Mouse (Mus musculus): ENCODE results near the gene Hmgb1. TPM values are rescaled to one million over a fixed set of nuclear protein-coding genes. Genes with fewer than 3 reads are reported as not detected.

Gene Hmgb1
- polyA plus RNA-seq, 1 experiment from 2014 or later: 2,020 TPM

- H3K4me1 ChIP-seq (replicated peaks; ENCODE audit: control insufficient read depth, insufficient read depth, low read length): no peaks in the 10 kb centered on the region
- no peak for ATAC-seq (replicated peaks; ENCODE audit: low FRiP score)
- WGBS: 76% methylated on average over 5 of the region's 5 CpGs
Measured at GRCm38 (mm10) chr5:149097841-149098240, 86.4 kb downstream of the Hmgb1 start.

GRCm38 (mm10) chr5:149096284-149096683 lies 88.0 kb downstream of the Hmgb1 start:
- no peaks in the 10 kb centered on the region for H3K27me3 ChIP-seq (ENCODE audit: control insufficient read depth, insufficient read depth, low read length)
- no peak overlapping the region for H3K4me2 ChIP-seq (ENCODE audit: low read depth, low read length, severe bottlenecking)
- no peak overlapping the region for H3K4me3 ChIP-seq (ENCODE audit: low read depth, low read length)
- 83% methylated on average over 11 of the region's 11 CpGs for WGBS
- no peak overlapping the region for H3K27ac ChIP-seq (ENCODE audit: low read depth, low read length)
- H3K9ac ChIP-seq (ENCODE audit: low read length): no peak overlapping the region
- H3K36me3 ChIP-seq (ENCODE audit: control insufficient read depth, insufficient read depth, low read length): no peaks in the 10 kb centered on the region
- no peaks in the 10 kb centered on the region for H3K4me1 ChIP-seq (replicated peaks; ENCODE audit: control insufficient read depth, insufficient read depth, low read length)
- no peak for ATAC-seq (replicated peaks; ENCODE audit: low FRiP score)
- no peak for DNase-seq (ENCODE audit: low spot score)
- no peaks in the 10 kb centered on the region for H3K9me3 ChIP-seq (ENCODE audit: control insufficient read depth, low read length)

More at GRCm38 (mm10) chr5:149097841-149098240, 86.4 kb downstream of the Hmgb1 start:
- Histone ChIP-seq H3K4me3 (ENCODE audit: low read depth, low read length) (no peak overlapping the region), H3K9me3 (ENCODE audit: control insufficient read depth, low read length) (no peaks in the 10 kb centered on the region), H3K4me2 (ENCODE audit: low read depth, low read length, severe bottlenecking) (no peak overlapping the region), H3K9ac (ENCODE audit: low read length) (no peak overlapping the region), H3K27me3 (ENCODE audit: control insufficient read depth, insufficient read depth, low read length) (no peaks in the 10 kb centered on the region), H3K27ac (ENCODE audit: low read depth, low read length) (no peak overlapping the region), H3K36me3 (ENCODE audit: control insufficient read depth, insufficient read depth, low read length) (no peaks in the 10 kb centered on the region)
- DNase-seq (ENCODE audit: low spot score): no peak

GRCm38 (mm10) chr5:149092926-149093325 lies 91.4 kb downstream of the Hmgb1 start:
- Histone ChIP-seq H3K4me3 (ENCODE audit: low read depth, low read length) (no peak overlapping the region), H3K27ac (ENCODE audit: low read depth, low read length) (no peak overlapping the region), H3K4me1 (replicated peaks; ENCODE audit: control insufficient read depth, insufficient read depth, low read length) (no peaks in the 10 kb centered on the region), H3K9me3 (ENCODE audit: control insufficient read depth, low read length) (no peaks in the 10 kb centered on the region), H3K9ac (ENCODE audit: low read length) (no peak overlapping the region), H3K36me3 (ENCODE audit: control insufficient read depth, insufficient read depth, low read length) (no peaks in the 10 kb centered on the region), H3K4me2 (ENCODE audit: low read depth, low read length, severe bottlenecking) (no peak overlapping the region), H3K27me3 (ENCODE audit: control insufficient read depth, insufficient read depth, low read length) (no peaks in the 10 kb centered on the region)
- WGBS: 88% methylated on average over 5 of the region's 5 CpGs
- ATAC-seq (replicated peaks; ENCODE audit: low FRiP score): no peak
- no peak for DNase-seq (ENCODE audit: low spot score)

- Histone ChIP-seq H3K4me2 (ENCODE audit: low read depth, low read length, severe bottlenecking) (no peak overlapping the region), H3K4me3 (ENCODE audit: low read depth, low read length) (no peak overlapping the region), H3K9ac (ENCODE audit: low read length) (no peak overlapping the region), H3K9me3 (ENCODE audit: control insufficient read depth, low read length) (no peaks in the 10 kb centered on the region), H3K36me3 (ENCODE audit: control insufficient read depth, insufficient read depth, low read length) (no peaks in the 10 kb centered on the region), H3K27me3 (ENCODE audit: control insufficient read depth, insufficient read depth, low read length) (no peaks in the 10 kb centered on the region), H3K27ac (ENCODE audit: low read depth, low read length) (no peak overlapping the region), H3K4me1 (replicated peaks; ENCODE audit: control insufficient read depth, insufficient read depth, low read length) (no peaks in the 10 kb centered on the region)
- DNase-seq (ENCODE audit: low spot score): no peak
- ATAC-seq (replicated peaks; ENCODE audit: low FRiP score): no peak
- 88% methylated on average over 4 of the region's 4 CpGs for WGBS
Measured at GRCm38 (mm10) chr5:149092526-149092925, 91.8 kb downstream of the Hmgb1 start.

GRCm38 (mm10) chr5:149091256-149091655 lies 93.0 kb downstream of the Hmgb1 start:
- Histone ChIP-seq H3K27ac (ENCODE audit: low read depth, low read length) (no peak overlapping the region), H3K4me1 (replicated peaks; ENCODE audit: control insufficient read depth, insufficient read depth, low read length) (no peaks in the 10 kb centered on the region), H3K4me3 (ENCODE audit: low read depth, low read length) (no peak overlapping the region), H3K36me3 (ENCODE audit: control insufficient read depth, insufficient read depth, low read length) (no peaks in the 10 kb centered on the region), H3K9me3 (ENCODE audit: control insufficient read depth, low read length) (no peaks in the 10 kb centered on the region), H3K9ac (ENCODE audit: low read length) (no peak overlapping the region), H3K4me2 (ENCODE audit: low read depth, low read length, severe bottlenecking) (no peak overlapping the region), H3K27me3 (ENCODE audit: control insufficient read depth, insufficient read depth, low read length) (no peaks in the 10 kb centered on the region)
- no peak for DNase-seq (ENCODE audit: low spot score)
- WGBS: 92% methylated on average over 14 of the region's 14 CpGs
- ATAC-seq (replicated peaks; ENCODE audit: low FRiP score): no peak

- Histone ChIP-seq H3K4me1 (replicated peaks; ENCODE audit: control insufficient read depth, insufficient read depth, low read length) (no peaks in the 10 kb centered on the region), H3K9me3 (ENCODE audit: control insufficient read depth, low read length) (no peaks in the 10 kb centered on the region), H3K36me3 (ENCODE audit: control insufficient read depth, insufficient read depth, low read length) (no peaks in the 10 kb centered on the region), H3K4me3 (ENCODE audit: low read depth, low read length) (no peak overlapping the region), H3K9ac (ENCODE audit: low read length) (no peak overlapping the region), H3K27ac (ENCODE audit: low read depth, low read length) (no peak overlapping the region), H3K27me3 (ENCODE audit: control insufficient read depth, insufficient read depth, low read length) (no peaks in the 10 kb centered on the region), H3K4me2 (ENCODE audit: low read depth, low read length, severe bottlenecking) (no peak overlapping the region)
- DNase-seq (ENCODE audit: low spot score): no peak
- WGBS: 84% methylated on average over 2 of the region's 2 CpGs
- no peak for ATAC-seq (replicated peaks; ENCODE audit: low FRiP score)
Measured at GRCm38 (mm10) chr5:149089860-149090259, 94.4 kb downstream of the Hmgb1 start.

GRCm38 (mm10) chr5:149089456-149089855 lies 94.8 kb downstream of the Hmgb1 start:
- Histone ChIP-seq H3K4me1 (replicated peaks; ENCODE audit: control insufficient read depth, insufficient read depth, low read length) (no peaks in the 10 kb centered on the region), H3K27ac (ENCODE audit: low read depth, low read length) (no peak overlapping the region), H3K27me3 (ENCODE audit: control insufficient read depth, insufficient read depth, low read length) (no peaks in the 10 kb centered on the region), H3K4me2 (ENCODE audit: low read depth, low read length, severe bottlenecking) (no peak overlapping the region), H3K4me3 (ENCODE audit: low read depth, low read length) (no peak overlapping the region), H3K36me3 (ENCODE audit: control insufficient read depth, insufficient read depth, low read length) (no peaks in the 10 kb centered on the region), H3K9ac (ENCODE audit: low read length) (no peak overlapping the region), H3K9me3 (ENCODE audit: control insufficient read depth, low read length) (no peaks in the 10 kb centered on the region)
- ATAC-seq (replicated peaks; ENCODE audit: low FRiP score) (no peak), DNase-seq (ENCODE audit: low spot score) (no peak)
- WGBS: 92% methylated on average over 5 of the region's 5 CpGs

GRCm38 (mm10) chr5:149088891-149089290 lies 95.4 kb downstream of the Hmgb1 start:
- Histone ChIP-seq H3K9me3 (ENCODE audit: control insufficient read depth, low read length) (no peaks in the 10 kb centered on the region), H3K9ac (ENCODE audit: low read length) (no peak overlapping the region), H3K4me3 (ENCODE audit: low read depth, low read length) (no peak overlapping the region), H3K4me1 (replicated peaks; ENCODE audit: control insufficient read depth, insufficient read depth, low read length) (no peaks in the 10 kb centered on the region), H3K27me3 (ENCODE audit: control insufficient read depth, insufficient read depth, low read length) (no peaks in the 10 kb centered on the region), H3K27ac (ENCODE audit: low read depth, low read length) (no peak overlapping the region), H3K36me3 (ENCODE audit: control insufficient read depth, insufficient read depth, low read length) (no peaks in the 10 kb centered on the region), H3K4me2 (ENCODE audit: low read depth, low read length, severe bottlenecking) (no peak overlapping the region)
- DNase-seq (ENCODE audit: low spot score) (no peak), ATAC-seq (replicated peaks; ENCODE audit: low FRiP score) (no peak)
- 89% methylated on average over 6 of the region's 6 CpGs for WGBS

GRCm38 (mm10) chr5:149088149-149088548 lies 96.1 kb downstream of the Hmgb1 start:
- H3K27ac ChIP-seq (ENCODE audit: low read depth, low read length): no peak overlapping the region
- no peak for ATAC-seq (replicated peaks; ENCODE audit: low FRiP score)
- H3K9me3 ChIP-seq (ENCODE audit: control insufficient read depth, low read length): no peaks in the 10 kb centered on the region
- no peak overlapping the region for H3K4me3 ChIP-seq (ENCODE audit: low read depth, low read length)
- 72% methylated on average over 3 of the region's 3 CpGs for WGBS
- no peaks in the 10 kb centered on the region for H3K27me3 ChIP-seq (ENCODE audit: control insufficient read depth, insufficient read depth, low read length)
- H3K36me3 ChIP-seq (ENCODE audit: control insufficient read depth, insufficient read depth, low read length): no peaks in the 10 kb centered on the region
- no peak overlapping the region for H3K9ac ChIP-seq (ENCODE audit: low read length)
- no peaks in the 10 kb centered on the region for H3K4me1 ChIP-seq (replicated peaks; ENCODE audit: control insufficient read depth, insufficient read depth, low read length)
- no peak overlapping the region for H3K4me2 ChIP-seq (ENCODE audit: low read depth, low read length, severe bottlenecking)
- DNase-seq (ENCODE audit: low spot score): no peak
